Mouse (Mus musculus): ENCODE measurements around the gene Nefh. TPM values are rescaled to one million over a fixed set of nuclear protein-coding genes. Genes with fewer than 3 reads are reported as not detected.
A peak's percentile ranks its signal among the peaks of the same experiment; 100 is the strongest.

Nefh gene
- polyA plus RNA-seq, 1 experiment from 2014 or later, result 0.25 TPM

DNA sequence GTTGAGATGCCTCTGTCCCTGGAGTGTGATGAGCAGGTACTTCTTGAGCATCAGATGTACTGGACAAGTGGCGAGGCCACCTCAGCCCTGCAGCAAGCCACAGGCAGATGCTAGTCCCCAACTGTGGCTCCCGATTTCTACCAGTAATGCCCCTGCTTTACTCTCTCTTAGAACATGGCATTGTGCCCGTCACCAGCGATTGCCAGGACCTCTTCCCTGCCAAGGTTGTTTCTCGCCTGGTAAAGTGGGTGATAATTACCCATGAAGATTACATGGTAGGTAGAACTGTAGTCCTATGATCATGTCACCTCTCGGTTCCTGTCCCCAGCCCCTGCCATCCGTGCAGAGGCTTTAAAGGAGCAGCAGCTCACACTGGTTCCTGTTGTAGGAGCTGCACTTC lies 26.1 kb downstream of the Nefh start:
- Histone ChIP-seq H3K27ac (replicated peaks) (no peak overlapping the region), H3K9me3 (ENCODE audit: control insufficient read depth, low read length) (no peaks in the 10 kb centered on the region), H3K9ac (ENCODE audit: low read length) (no peak overlapping the region), H3K27me3 (ENCODE audit: control insufficient read depth, insufficient read depth, low read length) (no peaks in the 10 kb centered on the region), H3K4me2 (replicated peaks; ENCODE audit: low read depth) (no peak overlapping the region), H3K4me1 (replicated peaks; ENCODE audit: control insufficient read depth, insufficient read depth) (no peaks in the 10 kb centered on the region), H3K4me3 (ENCODE audit: low read depth, low read length) (no peak overlapping the region), H3K36me3 (ENCODE audit: control insufficient read depth, insufficient read depth, low read length) (peaks cover 31% of the 10 kb centered on the region)
- ATAC-seq (ENCODE audit: low FRiP score, low TSS enrichment) (no peak), DNase-seq (ENCODE audit: low spot score) (no peak)
- TF ChIP-seq EP300 (optimal IDR thresholded peaks at IDR 0.05), result no peak
- 86% methylated on average over 7 of the region's 7 CpGs for WGBS

DNA sequence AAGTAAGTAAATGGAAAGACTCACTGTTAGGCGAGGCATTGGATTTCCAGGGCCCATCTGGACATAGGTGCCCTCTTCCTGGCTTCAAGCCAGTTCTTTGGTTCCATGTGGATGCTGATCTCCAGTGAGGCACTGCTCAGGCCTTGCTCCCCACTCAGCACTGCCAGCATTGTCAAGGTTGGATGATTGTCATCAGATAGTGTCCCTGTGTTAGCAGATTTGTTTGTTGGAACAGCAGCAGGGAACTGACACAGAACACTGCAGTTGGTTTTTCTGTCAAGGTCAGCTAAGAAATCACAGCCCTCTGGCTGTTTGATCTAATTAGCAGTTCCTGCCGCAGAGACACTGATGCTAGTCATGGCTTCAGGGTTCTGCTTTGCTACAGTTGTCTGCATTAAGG lies 26.6 kb downstream of the Nefh start:
- H3K27ac ChIP-seq (replicated peaks), result no peak overlapping the region
- no peak for TF ChIP-seq CTCF (IDR thresholded peaks at IDR 0.05; ENCODE audit: low read depth)
- TF ChIP-seq EP300 (optimal IDR thresholded peaks at IDR 0.05), result no peak
- H3K4me2 ChIP-seq (replicated peaks; ENCODE audit: low read depth), result no peak overlapping the region
- WGBS, result 88% methylated on average over 2 of the region's 2 CpGs
- no peaks in the 10 kb centered on the region for H3K4me1 ChIP-seq (replicated peaks; ENCODE audit: control insufficient read depth, insufficient read depth)
- DNase-seq (ENCODE audit: low spot score), result no peak
- H3K9ac ChIP-seq (ENCODE audit: low read length), result no peak overlapping the region
- peaks cover 31% of the 10 kb centered on the region for H3K36me3 ChIP-seq (ENCODE audit: control insufficient read depth, insufficient read depth, low read length)
- ATAC-seq (ENCODE audit: low FRiP score, low TSS enrichment), result no peak
- H3K4me3 ChIP-seq (ENCODE audit: low read depth, low read length), result no peak overlapping the region
- no peaks in the 10 kb centered on the region for H3K27me3 ChIP-seq (ENCODE audit: control insufficient read depth, insufficient read depth, low read length)
- H3K9me3 ChIP-seq (ENCODE audit: control insufficient read depth, low read length), result no peaks in the 10 kb centered on the region

GRCm38 (mm10) chr11:4916068-4916467 lies 31.8 kb downstream of the Nefh start:
- H3K4me1 ChIP-seq (replicated peaks; ENCODE audit: control insufficient read depth, insufficient read depth), result no peaks in the 10 kb centered on the region
- H3K4me2 ChIP-seq (replicated peaks; ENCODE audit: low read depth), result no peak overlapping the region
- no peaks in the 10 kb centered on the region for H3K9me3 ChIP-seq (ENCODE audit: control insufficient read depth, low read length)
- H3K27ac ChIP-seq (replicated peaks), result no peak overlapping the region
- H3K4me3 ChIP-seq (ENCODE audit: low read depth, low read length), result no peak overlapping the region
- H3K9ac ChIP-seq (ENCODE audit: low read length), result no peak overlapping the region
- no peaks in the 10 kb centered on the region for H3K27me3 ChIP-seq (ENCODE audit: control insufficient read depth, insufficient read depth, low read length)
- ATAC-seq (ENCODE audit: low FRiP score, low TSS enrichment), result peak; percentile 53; the same call in 1 of the 2 replicates
- peak; percentile 62 for DNase-seq (ENCODE audit: low spot score)
- peaks cover 30% of the 10 kb centered on the region for H3K36me3 ChIP-seq (ENCODE audit: control insufficient read depth, insufficient read depth, low read length)
- TF ChIP-seq CTCF (IDR thresholded peaks at IDR 0.05; ENCODE audit: low read depth) (peak; percentile 87), EP300 (optimal IDR thresholded peaks at IDR 0.05) (no peak)
- WGBS, result 46% methylated on average over 1 of the region's 1 CpGs

DNA sequence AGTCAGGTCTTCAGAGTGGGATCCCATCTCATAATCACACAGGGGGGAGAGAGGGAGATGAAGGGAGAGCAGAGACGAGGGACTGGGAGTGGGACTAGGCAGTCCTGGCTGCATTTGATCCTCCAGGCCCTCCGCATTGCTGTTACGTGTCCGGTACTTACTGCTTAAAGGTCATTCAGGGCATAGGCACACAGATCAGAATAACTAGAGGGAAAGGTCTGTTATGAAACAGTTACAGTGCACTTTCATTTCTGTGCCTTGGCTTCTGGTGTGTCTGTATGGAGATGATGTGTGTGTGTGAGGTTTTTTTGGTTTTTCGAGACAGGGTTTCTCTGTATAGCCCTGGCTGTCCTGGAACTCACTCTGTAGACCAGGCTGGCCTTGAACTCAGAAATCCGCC lies 41.6 kb downstream of the Nefh start:
- Histone ChIP-seq H3K4me2 (replicated peaks; ENCODE audit: low read depth) (no peak overlapping the region), H3K9me3 (ENCODE audit: control insufficient read depth, low read length) (no peaks in the 10 kb centered on the region), H3K27me3 (ENCODE audit: control insufficient read depth, insufficient read depth, low read length) (no peaks in the 10 kb centered on the region), H3K9ac (ENCODE audit: low read length) (no peak overlapping the region), H3K27ac (replicated peaks) (no peak overlapping the region), H3K4me1 (replicated peaks; ENCODE audit: control insufficient read depth, insufficient read depth) (no peaks in the 10 kb centered on the region), H3K4me3 (ENCODE audit: low read depth, low read length) (no peak overlapping the region), H3K36me3 (ENCODE audit: control insufficient read depth, insufficient read depth, low read length) (peaks cover 12% of the 10 kb centered on the region)
- no peak for DNase-seq (ENCODE audit: low spot score)
- TF ChIP-seq CTCF (IDR thresholded peaks at IDR 0.05; ENCODE audit: low read depth) (no peak), EP300 (optimal IDR thresholded peaks at IDR 0.05) (no peak)
- WGBS, result 89% methylated on average over 6 of the region's 6 CpGs
- ATAC-seq (ENCODE audit: low FRiP score, low TSS enrichment), result no peak

DNA sequence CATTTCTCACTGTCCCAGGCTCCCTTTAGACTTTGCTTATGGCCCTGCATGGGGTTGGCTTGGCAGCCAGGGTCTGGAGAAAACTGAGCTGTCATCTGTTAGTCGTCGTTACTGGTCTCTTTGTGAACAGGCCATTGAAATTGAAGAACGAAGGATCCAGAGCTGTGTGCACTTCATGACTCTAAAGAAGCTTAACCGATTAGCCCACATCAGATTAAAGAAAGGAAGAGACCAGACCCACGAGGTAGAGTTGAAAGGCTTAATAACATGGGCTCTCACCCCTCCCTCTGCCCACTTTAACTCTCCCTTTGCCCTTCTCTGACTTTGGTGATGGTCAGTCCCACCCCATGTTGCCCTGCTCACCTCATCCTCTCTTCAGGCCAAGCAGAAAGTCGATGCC lies 45.9 kb downstream of the Nefh start:
- peaks cover 7% of the 10 kb centered on the region for H3K36me3 ChIP-seq (ENCODE audit: control insufficient read depth, insufficient read depth, low read length)
- 91% methylated on average over 6 of the region's 6 CpGs for WGBS
- ATAC-seq (ENCODE audit: low FRiP score, low TSS enrichment), result no peak

DNA sequence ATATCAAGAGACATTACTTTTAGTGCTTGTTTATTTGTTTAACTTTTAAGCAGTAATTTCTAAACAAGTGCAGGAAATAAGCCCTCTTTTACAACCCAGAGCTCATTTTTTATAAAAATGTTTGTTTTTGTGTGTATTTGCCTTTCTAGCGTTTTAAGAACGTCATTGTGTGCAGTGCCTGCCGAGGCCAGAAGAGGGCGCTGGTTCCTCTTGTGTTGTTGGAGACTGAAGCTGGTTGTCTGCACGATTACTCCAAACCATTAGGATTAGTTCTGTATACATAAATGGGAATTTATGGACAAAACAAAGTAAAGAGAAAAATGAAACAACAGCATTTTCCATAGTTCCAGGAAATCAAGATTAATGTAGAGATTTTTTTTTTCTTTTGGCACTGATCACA lies 47.4 kb downstream of the Nefh start:
- no peak overlapping the region for H3K4me3 ChIP-seq (ENCODE audit: low read depth, low read length)
- no peaks in the 10 kb centered on the region for H3K27me3 ChIP-seq (ENCODE audit: control insufficient read depth, insufficient read depth, low read length)
- no peak overlapping the region for H3K9ac ChIP-seq (ENCODE audit: low read length)
- no peaks in the 10 kb centered on the region for H3K9me3 ChIP-seq (ENCODE audit: control insufficient read depth, low read length)
- TF ChIP-seq EP300 (optimal IDR thresholded peaks at IDR 0.05) (no peak), CTCF (IDR thresholded peaks at IDR 0.05; ENCODE audit: low read depth) (peak; percentile 65)
- 69% methylated on average over 5 of the region's 5 CpGs for WGBS
- peaks cover 7% of the 10 kb centered on the region for H3K36me3 ChIP-seq (ENCODE audit: control insufficient read depth, insufficient read depth, low read length)
- H3K27ac ChIP-seq (replicated peaks), result no peak overlapping the region
- ATAC-seq (ENCODE audit: low FRiP score, low TSS enrichment) (no peak), DNase-seq (ENCODE audit: low spot score) (no peak)
- H3K4me1 ChIP-seq (replicated peaks; ENCODE audit: control insufficient read depth, insufficient read depth), result no peaks in the 10 kb centered on the region
- H3K4me2 ChIP-seq (replicated peaks; ENCODE audit: low read depth), result no peak overlapping the region

More for the DNA sequence above, 45.9 kb downstream of the Nefh start:
- Histone ChIP-seq H3K4me2 (replicated peaks; ENCODE audit: low read depth) (no peak overlapping the region), H3K4me1 (replicated peaks; ENCODE audit: control insufficient read depth, insufficient read depth) (no peaks in the 10 kb centered on the region), H3K27ac (replicated peaks) (no peak overlapping the region), H3K9me3 (ENCODE audit: control insufficient read depth, low read length) (no peaks in the 10 kb centered on the region), H3K4me3 (ENCODE audit: low read depth, low read length) (no peak overlapping the region), H3K27me3 (ENCODE audit: control insufficient read depth, insufficient read depth, low read length) (no peaks in the 10 kb centered on the region), H3K9ac (ENCODE audit: low read length) (no peak overlapping the region)
- no peak for DNase-seq (ENCODE audit: low spot score)
- TF ChIP-seq CTCF (IDR thresholded peaks at IDR 0.05; ENCODE audit: low read depth) (no peak), EP300 (optimal IDR thresholded peaks at IDR 0.05) (no peak)
